Mouse (Mus musculus): ENCODE data around the gene Mccc2. TPM values are rescaled to one million over a fixed set of nuclear protein-coding genes. Genes with fewer than 3 reads are reported as not detected.

The Mccc2 gene
- total and polyA plus RNA-seq, 3 experiments, result 4.4 to 7.4 (median 6.8) TPM

- Histone ChIP-seq H3K27me3 (ENCODE audit: insufficient read depth, low read length) (no peaks in the 10 kb centered on the region), H3K4me1 (ENCODE audit: insufficient read depth, low read depth, low read length) (no peaks in the 10 kb centered on the region), H3K4me3 (ENCODE audit: low read depth, low read length) (no peak overlapping the region), H3K36me3 (replicated peaks) (no peaks in the 10 kb centered on the region), H3K9me3 (replicated peaks) (no peaks in the 10 kb centered on the region)
- TF ChIP-seq GATA2 (IDR thresholded peaks at IDR 0.05; ENCODE audit: borderline replicate concordance, low read depth, low read length), result no peak
- TF ChIP-seq CTCF (IDR thresholded peaks at IDR 0.05; ENCODE audit: low read depth, low read length), result no peak
- TF ChIP-seq GATA1 (IDR thresholded peaks at IDR 0.05; ENCODE audit: borderline replicate concordance, low read length), result no peak
- TF ChIP-seq POLR2AphosphoS5 (IDR thresholded peaks at IDR 0.05; ENCODE audit: insufficient replicate concordance, low read depth, low read length), result no peak
- TF ChIP-seq TAL1 (conservative IDR thresholded peaks at IDR 0.05; ENCODE audit: low read depth, low read length), result no peak
- no peak for DNase-seq (ENCODE audit: low spot score)
- ATAC-seq (ENCODE audit: extremely low read depth, insufficient number of reproducible peaks, low FRiP score, poor library complexity, severe bottlenecking), result no peak
These were observed 77.7 kb downstream of the Mccc2 start for GRCm38 (mm10) chr13:99937741-99938140.

- no peaks in the 10 kb centered on the region for H3K36me3 ChIP-seq (replicated peaks)
- no peak for DNase-seq (ENCODE audit: low spot score)
- no peak for ATAC-seq (ENCODE audit: extremely low read depth, insufficient number of reproducible peaks, low FRiP score, poor library complexity, severe bottlenecking)
- no peaks in the 10 kb centered on the region for H3K9me3 ChIP-seq (replicated peaks)
- H3K27me3 ChIP-seq (ENCODE audit: insufficient read depth, low read length), result no peaks in the 10 kb centered on the region
- no peaks in the 10 kb centered on the region for H3K4me1 ChIP-seq (ENCODE audit: insufficient read depth, low read depth, low read length)
- TF ChIP-seq TAL1 (conservative IDR thresholded peaks at IDR 0.05; ENCODE audit: low read depth, low read length) (no peak), POLR2AphosphoS5 (IDR thresholded peaks at IDR 0.05; ENCODE audit: insufficient replicate concordance, low read depth, low read length) (no peak), GATA1 (IDR thresholded peaks at IDR 0.05; ENCODE audit: borderline replicate concordance, low read length) (no peak), CTCF (IDR thresholded peaks at IDR 0.05; ENCODE audit: low read depth, low read length) (no peak), GATA2 (IDR thresholded peaks at IDR 0.05; ENCODE audit: borderline replicate concordance, low read depth, low read length) (no peak)
- no peak overlapping the region for H3K4me3 ChIP-seq (ENCODE audit: low read depth, low read length)
These were observed 83.0 kb downstream of the Mccc2 start for GRCm38 (mm10) chr13:99932406-99932805.

GRCm38 (mm10) chr13:99931502-99931901 lies 83.9 kb downstream of the Mccc2 start:
- Histone ChIP-seq H3K36me3 (replicated peaks) (no peaks in the 10 kb centered on the region), H3K9me3 (replicated peaks) (no peaks in the 10 kb centered on the region), H3K4me3 (ENCODE audit: low read depth, low read length) (no peak overlapping the region), H3K4me1 (ENCODE audit: insufficient read depth, low read depth, low read length) (no peaks in the 10 kb centered on the region), H3K27me3 (ENCODE audit: insufficient read depth, low read length) (no peaks in the 10 kb centered on the region)
- DNase-seq (ENCODE audit: low spot score), result no peak
- TF ChIP-seq GATA2 (IDR thresholded peaks at IDR 0.05; ENCODE audit: borderline replicate concordance, low read depth, low read length) (no peak), POLR2AphosphoS5 (IDR thresholded peaks at IDR 0.05; ENCODE audit: insufficient replicate concordance, low read depth, low read length) (no peak), GATA1 (IDR thresholded peaks at IDR 0.05; ENCODE audit: borderline replicate concordance, low read length) (no peak), TAL1 (conservative IDR thresholded peaks at IDR 0.05; ENCODE audit: low read depth, low read length) (no peak), CTCF (IDR thresholded peaks at IDR 0.05; ENCODE audit: low read depth, low read length) (no peak)
- ATAC-seq (ENCODE audit: extremely low read depth, insufficient number of reproducible peaks, low FRiP score, poor library complexity, severe bottlenecking), result no peak

GRCm38 (mm10) chr13:99926249-99926648 lies 89.2 kb downstream of the Mccc2 start:
- TF ChIP-seq GATA1 (IDR thresholded peaks at IDR 0.05; ENCODE audit: borderline replicate concordance, low read length) (no peak), POLR2AphosphoS5 (IDR thresholded peaks at IDR 0.05; ENCODE audit: insufficient replicate concordance, low read depth, low read length) (no peak), TAL1 (conservative IDR thresholded peaks at IDR 0.05; ENCODE audit: low read depth, low read length) (no peak), CTCF (IDR thresholded peaks at IDR 0.05; ENCODE audit: low read depth, low read length) (no peak)
- Histone ChIP-seq H3K4me1 (ENCODE audit: insufficient read depth, low read depth, low read length) (no peaks in the 10 kb centered on the region), H3K27me3 (ENCODE audit: insufficient read depth, low read length) (no peaks in the 10 kb centered on the region), H3K9me3 (replicated peaks) (peaks cover 2% of the 10 kb centered on the region; the same call in 1 of the 2 replicates), H3K36me3 (replicated peaks) (no peaks in the 10 kb centered on the region), H3K4me3 (ENCODE audit: low read depth, low read length) (no peak overlapping the region)
- no peak for DNase-seq (ENCODE audit: low spot score)
- no peak for ATAC-seq (ENCODE audit: extremely low read depth, insufficient number of reproducible peaks, low FRiP score, poor library complexity, severe bottlenecking)

- H3K27me3 ChIP-seq (ENCODE audit: insufficient read depth, low read length), result no peaks in the 10 kb centered on the region
- no peak for ATAC-seq (ENCODE audit: extremely low read depth, insufficient number of reproducible peaks, low FRiP score, poor library complexity, severe bottlenecking)
- H3K4me3 ChIP-seq (ENCODE audit: low read depth, low read length), result no peak overlapping the region
- H3K9me3 ChIP-seq (replicated peaks), result peaks cover 9% of the 10 kb centered on the region
- no peak for DNase-seq (ENCODE audit: low spot score)
- TF ChIP-seq POLR2AphosphoS5 (IDR thresholded peaks at IDR 0.05; ENCODE audit: insufficient replicate concordance, low read depth, low read length) (no peak), CTCF (IDR thresholded peaks at IDR 0.05; ENCODE audit: low read depth, low read length) (no peak), GATA2 (IDR thresholded peaks at IDR 0.05; ENCODE audit: borderline replicate concordance, low read depth, low read length) (no peak), TAL1 (conservative IDR thresholded peaks at IDR 0.05; ENCODE audit: low read depth, low read length) (no peak), GATA1 (IDR thresholded peaks at IDR 0.05; ENCODE audit: borderline replicate concordance, low read length) (no peak)
- H3K4me1 ChIP-seq (ENCODE audit: insufficient read depth, low read depth, low read length), result no peaks in the 10 kb centered on the region
- no peaks in the 10 kb centered on the region for H3K36me3 ChIP-seq (replicated peaks)
These were observed 99.8 kb downstream of the Mccc2 start for GRCm38 (mm10) chr13:99915632-99916031.

GRCm38 (mm10) chr13:99900965-99901364 lies 114.5 kb downstream of the Mccc2 start, which contains the start of gene Cartpt:
Gene Cartpt (minus strand): TSS chr13:99901091.
- no peaks in the 10 kb centered on the region for H3K36me3 ChIP-seq (replicated peaks)
- H3K4me3 ChIP-seq (ENCODE audit: low read depth, low read length), result no peak within 1 kb of the TSS
- no peaks in the 10 kb centered on the region; the same call in 1 of the 2 replicates for H3K27me3 ChIP-seq (ENCODE audit: insufficient read depth, low read length)
- no peak for TF ChIP-seq GATA1 (IDR thresholded peaks at IDR 0.05; ENCODE audit: borderline replicate concordance, low read length)
- TF ChIP-seq GATA2 (IDR thresholded peaks at IDR 0.05; ENCODE audit: borderline replicate concordance, low read depth, low read length), result no peak
- no peak for DNase-seq (ENCODE audit: low spot score)
- no peak for ATAC-seq (ENCODE audit: extremely low read depth, insufficient number of reproducible peaks, low FRiP score, poor library complexity, severe bottlenecking)
- no peaks in the 10 kb centered on the region for H3K4me1 ChIP-seq (ENCODE audit: insufficient read depth, low read depth, low read length)
- peaks cover 7% of the 10 kb centered on the region for H3K9me3 ChIP-seq (replicated peaks)

- ATAC-seq (ENCODE audit: extremely low read depth, insufficient number of reproducible peaks, low FRiP score, poor library complexity, severe bottlenecking) (no peak), DNase-seq (ENCODE audit: low spot score) (no peak)
- Histone ChIP-seq H3K9me3 (replicated peaks) (peaks cover 7% of the 10 kb centered on the region), H3K36me3 (replicated peaks) (no peaks in the 10 kb centered on the region), H3K27me3 (ENCODE audit: insufficient read depth, low read length) (no peaks in the 10 kb centered on the region; the same call in 1 of the 2 replicates), H3K4me1 (ENCODE audit: insufficient read depth, low read depth, low read length) (no peaks in the 10 kb centered on the region), H3K4me3 (ENCODE audit: low read depth, low read length) (no peak overlapping the region)
- TF ChIP-seq GATA1 (IDR thresholded peaks at IDR 0.05; ENCODE audit: borderline replicate concordance, low read length), result no peak
- no peak for TF ChIP-seq POLR2AphosphoS5 (IDR thresholded peaks at IDR 0.05; ENCODE audit: insufficient replicate concordance, low read depth, low read length)
- no peak for TF ChIP-seq GATA2 (IDR thresholded peaks at IDR 0.05; ENCODE audit: borderline replicate concordance, low read depth, low read length)
- no peak for TF ChIP-seq CTCF (IDR thresholded peaks at IDR 0.05; ENCODE audit: low read depth, low read length)
- no peak for TF ChIP-seq TAL1 (conservative IDR thresholded peaks at IDR 0.05; ENCODE audit: low read depth, low read length)
These were observed 114.9 kb downstream of the Mccc2 start for GRCm38 (mm10) chr13:99900557-99900892.
